ENCODE assay signal across 1 mouse cellular context in genomic region chr5:33675964-33676363, GRCm38 (mm10).
TF ChIP-seq lines count a peak whose summit lies in the region.

No protein-coding gene starts in this region.

TF ChIP-seq in ES-E14, 5 proteins besides CTCF, POLR2A, EP300 and RAD21:
- TF ChIP-seq MAFK (IDR thresholded peaks at IDR 0.05; ENCODE audit: insufficient read depth, low read depth, low read length), result no peak
- TF ChIP-seq ZNF384 (IDR thresholded peaks at IDR 0.05; ENCODE audit: low read depth, low read length), result no peak
- TF ChIP-seq ZC3H11A (IDR thresholded peaks at IDR 0.05; ENCODE audit: borderline replicate concordance, low read depth, low read length), result no peak
- no peak for TF ChIP-seq HCFC1 (IDR thresholded peaks at IDR 0.05; ENCODE audit: borderline replicate concordance, insufficient read depth, low read length)
- no peak for TF ChIP-seq CHD2 (IDR thresholded peaks at IDR 0.05; ENCODE audit: low read depth, low read length)
